Mouse (Mus musculus) liver, embryonic 12.5 days (tissue): ENCODE data around the gene Camta2. TPM values are rescaled to one million over a fixed set of nuclear protein-coding genes. Genes with fewer than 3 reads are reported as not detected.

ENCODE experiments used
- ATAC-seq: fragments of 200-750 bp; cut with Nextera tagmentation; 2 replicates; pipeline ENCODE4 v1.8.0; 2017; ENCODE audit warnings: moderate number of reproducible peaks, mild to moderate bottlenecking, moderate library complexity
- H3K27ac ChIP-seq: fragments of 300-500 bp; sonication (generic); 2 replicates; pipeline ENCODE4 v1.5.1; 2016; ENCODE audit warnings: mild to moderate bottlenecking
- H3K27me3 ChIP-seq: fragments of 300-500 bp; sonication (generic); replicated peaks from 2 replicates; pipeline ENCODE4 v1.6.1; 2016; ENCODE audit warnings: mild to moderate bottlenecking, moderate library complexity
- H3K36me3 ChIP-seq: fragments of 300-500 bp; sonication (generic); 2 replicates; pipeline ENCODE4 v1.6.1; 2016; ENCODE audit warnings: mild to moderate bottlenecking, moderate library complexity
- H3K4me1 ChIP-seq: fragments of 300-500 bp; sonication (generic); 2 replicates; pipeline ENCODE4 v1.6.1; 2016
- H3K4me2 ChIP-seq: fragments of 300-500 bp; sonication (generic); 2 replicates; pipeline ENCODE4 v1.6.1; 2016; ENCODE audit warnings: mild to moderate bottlenecking, moderate library complexity
- H3K4me3 ChIP-seq: fragments of 300-500 bp; sonication (generic); 2 replicates; pipeline ENCODE4 v1.5.1; 2016; ENCODE audit warnings: mild to moderate bottlenecking, moderate library complexity
- H3K9ac ChIP-seq: fragments of 300-500 bp; sonication (generic); 2 replicates; pipeline ENCODE4 v1.6.1; 2016; ENCODE audit warnings: mild to moderate bottlenecking, moderate library complexity
- H3K9me3 ChIP-seq: fragments of 300-500 bp; sonication (generic); replicated peaks from 2 replicates; pipeline ENCODE4 v1.6.1; 2016; ENCODE audit warnings: mild to moderate bottlenecking, moderate library complexity
- WGBS: fragments of 180-500 bp; shearing (Covaris S2); methylation state at CpG from one replicate; pipeline ENCODE4 v1.1.7; 2016; ENCODE audit not compliant: insufficient replicate concordance; 5-methylcytosine and 5-hydroxymethylcytosine counted together
- polyA plus RNA-seq: library from polyadenylated mRNA; unstranded; fragments of >200 nt; fragmentation: Nextera tagmentation; extraction: Ambion mirVana; gene quantifications from 2 replicates; pipeline ENCODE4 v1.2.1, GENCODE M21; 2016

Gene Camta2
- polyA plus RNA-seq, 1 experiment from 2014 or later = 6.1 TPM

GRCm38 (mm10) chr11:70652884-70653344 is 35.0 kb downstream of the Camta2 start:
- no peak for ATAC-seq
- H3K9me3 ChIP-seq = no peaks in the 10 kb centered on the region
- H3K4me3 ChIP-seq = peak overlapping the region; percentile 99
- H3K9ac ChIP-seq = peak overlapping the region; percentile 99
- peak overlapping the region; percentile 99 for H3K27ac ChIP-seq
- H3K4me2 ChIP-seq = peak overlapping the region; percentile 93
- H3K36me3 ChIP-seq = peaks cover 47% of the 10 kb centered on the region
- peaks cover 81% of the 10 kb centered on the region for H3K4me1 ChIP-seq
- 0 out of 2 replicates have a peak, but pooled peaks cover 9% of the 10 kb centered on the region for H3K27me3 ChIP-seq
- 20% methylated on average over 6 of the region's 6 CpGs for WGBS

GRCm38 (mm10) chr11:70652029-70652883 is 35.6 kb downstream of the Camta2 start:
- H3K4me3 ChIP-seq = peak overlapping the region; percentile 99
- 41% methylated on average over 12 of the region's 12 CpGs for WGBS
- peaks cover 76% of the 10 kb centered on the region for H3K4me1 ChIP-seq
- peak overlapping the region; percentile 93 for H3K4me2 ChIP-seq
- H3K27ac ChIP-seq = peak overlapping the region; percentile 99
- H3K9me3 ChIP-seq = no peaks in the 10 kb centered on the region
- peaks cover 47% of the 10 kb centered on the region for H3K36me3 ChIP-seq
- 0 out of 2 replicates have a peak, but pooled peaks cover 9% of the 10 kb centered on the region for H3K27me3 ChIP-seq
- peak overlapping the region; percentile 99 for H3K9ac ChIP-seq
- ATAC-seq = no peak

DNA sequence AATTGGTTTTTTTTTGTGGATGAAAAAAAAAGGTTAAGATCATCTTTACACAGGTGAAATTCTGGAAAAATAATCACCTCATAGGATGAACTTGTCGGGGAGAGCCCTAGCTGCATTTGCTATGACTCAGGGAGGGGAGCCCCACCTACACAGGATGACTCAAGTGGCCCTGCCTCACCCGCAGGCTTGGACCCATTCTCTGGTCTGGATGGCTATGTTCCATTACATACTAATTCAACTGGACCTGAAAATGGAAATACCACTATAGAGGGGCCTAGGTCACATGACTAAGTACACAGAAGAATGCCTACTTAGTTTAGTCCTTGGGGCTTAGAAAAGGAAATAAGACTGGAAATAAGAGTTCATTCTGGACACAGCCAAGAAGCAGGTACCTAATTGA is 36.5 kb downstream of the Camta2 start:
- H3K4me1 ChIP-seq = peaks cover 70% of the 10 kb centered on the region
- 41% methylated on average over 2 of the region's 2 CpGs for WGBS
- H3K9me3 ChIP-seq = no peaks in the 10 kb centered on the region
- ATAC-seq = no peak
- 0 out of 2 replicates have a peak overlapping the region, but pooled peaks have one; percentile 47 for H3K9ac ChIP-seq
- peak overlapping the region; percentile 99 for H3K27ac ChIP-seq
- 0 out of 2 replicates have a peak, but pooled peaks cover 3% of the 10 kb centered on the region for H3K27me3 ChIP-seq
- peaks cover 47% of the 10 kb centered on the region for H3K36me3 ChIP-seq
- peak overlapping the region; percentile 93 for H3K4me2 ChIP-seq
- peak overlapping the region; percentile 29 for H3K4me3 ChIP-seq

DNA sequence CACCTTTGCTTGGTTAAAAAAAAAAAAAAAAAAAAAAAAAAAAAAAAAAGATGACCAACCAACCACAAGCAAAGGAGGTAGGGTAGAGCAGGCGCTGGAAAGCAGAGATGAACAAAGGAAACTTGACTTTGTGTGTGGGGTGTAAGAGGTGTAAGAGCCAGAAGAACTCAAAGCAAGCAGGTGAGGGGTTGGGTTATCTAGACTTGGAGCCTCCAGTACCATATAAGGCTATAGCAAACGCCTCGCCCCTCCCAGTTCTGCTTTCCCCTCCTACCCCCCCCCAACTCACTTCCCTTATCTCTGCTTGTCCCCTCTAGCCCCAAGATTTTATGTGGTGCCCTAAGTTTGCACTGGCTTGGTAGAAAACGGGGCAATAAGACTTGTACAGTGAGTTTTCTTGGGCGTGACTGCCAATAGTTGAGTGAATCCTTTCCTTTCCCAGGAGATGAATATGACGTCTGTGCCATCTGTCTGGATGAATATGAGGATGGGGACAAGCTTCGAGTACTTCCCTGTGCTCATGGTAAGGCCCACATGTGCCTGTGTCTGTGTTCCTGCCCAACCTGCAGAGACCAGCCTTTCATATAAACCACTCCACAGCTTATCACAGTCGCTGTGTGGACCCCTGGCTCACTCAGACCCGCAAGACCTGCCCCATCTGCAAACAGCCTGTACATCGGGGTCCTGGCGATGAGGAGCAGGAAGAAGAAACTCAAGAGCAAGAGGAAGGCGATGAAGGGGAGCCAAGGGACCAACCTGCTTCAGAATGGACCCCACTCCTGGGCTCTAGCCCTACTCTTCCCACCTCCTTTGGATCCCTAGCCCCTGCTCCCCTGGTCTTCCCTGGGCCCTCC is 37.4 kb downstream of the Camta2 start:
- Histone ChIP-seq H3K4me2 (peak overlapping the region; percentile 93), H3K36me3 (peaks cover 49% of the 10 kb centered on the region), H3K9ac (peak overlapping the region; percentile 47), H3K4me1 (peaks cover 70% of the 10 kb centered on the region), H3K27ac (peak overlapping the region; percentile 99), H3K4me3 (peak overlapping the region; percentile 74), H3K9me3 (no peaks in the 10 kb centered on the region), H3K27me3 (no peaks in the 10 kb centered on the region)
- 40% methylated on average over 12 of the region's 12 CpGs for WGBS
- ATAC-seq = no peak

GRCm38 (mm10) chr11:70649185-70649734 is 38.6 kb downstream of the Camta2 start:
- H3K27ac ChIP-seq = peak overlapping the region; percentile 99
- peak overlapping the region; percentile 88 for H3K9ac ChIP-seq
- no peaks in the 10 kb centered on the region for H3K27me3 ChIP-seq
- H3K4me3 ChIP-seq = peak overlapping the region; percentile 74
- H3K4me1 ChIP-seq = peaks cover 78% of the 10 kb centered on the region
- H3K4me2 ChIP-seq = peak overlapping the region; percentile 93
- no peak for ATAC-seq
- peaks cover 62% of the 10 kb centered on the region for H3K36me3 ChIP-seq
- 75% methylated on average over 8 of the region's 8 CpGs for WGBS
- H3K9me3 ChIP-seq = no peaks in the 10 kb centered on the region

- peak overlapping the region; percentile 93 for H3K4me2 ChIP-seq
- WGBS = 25% methylated on average over 4 of the region's 4 CpGs
- H3K36me3 ChIP-seq = peaks cover 67% of the 10 kb centered on the region
- no peaks in the 10 kb centered on the region for H3K9me3 ChIP-seq
- H3K27ac ChIP-seq = peak overlapping the region; percentile 99
- no peaks in the 10 kb centered on the region for H3K27me3 ChIP-seq
- ATAC-seq = peak; percentile 30
- peak overlapping the region; percentile 74 for H3K4me3 ChIP-seq
- H3K4me1 ChIP-seq = peaks cover 79% of the 10 kb centered on the region
- H3K9ac ChIP-seq = peak overlapping the region; percentile 88
Measured at GRCm38 (mm10) chr11:70648512-70648911, 39.4 kb downstream of the Camta2 start.

GRCm38 (mm10) chr11:70647716-70648420 is 40.0 kb downstream of the Camta2 start:
- Histone ChIP-seq H3K27ac (peak overlapping the region; percentile 99), H3K9ac (peak overlapping the region; percentile 88), H3K4me1 (peaks cover 76% of the 10 kb centered on the region), H3K4me2 (peak overlapping the region; percentile 93), H3K36me3 (peaks cover 71% of the 10 kb centered on the region), H3K9me3 (no peaks in the 10 kb centered on the region), H3K4me3 (peak overlapping the region; percentile 74), H3K27me3 (no peaks in the 10 kb centered on the region)
- 2% methylated on average over 28 of the region's 28 CpGs for WGBS
- peak; percentile 40 for ATAC-seq

DNA sequence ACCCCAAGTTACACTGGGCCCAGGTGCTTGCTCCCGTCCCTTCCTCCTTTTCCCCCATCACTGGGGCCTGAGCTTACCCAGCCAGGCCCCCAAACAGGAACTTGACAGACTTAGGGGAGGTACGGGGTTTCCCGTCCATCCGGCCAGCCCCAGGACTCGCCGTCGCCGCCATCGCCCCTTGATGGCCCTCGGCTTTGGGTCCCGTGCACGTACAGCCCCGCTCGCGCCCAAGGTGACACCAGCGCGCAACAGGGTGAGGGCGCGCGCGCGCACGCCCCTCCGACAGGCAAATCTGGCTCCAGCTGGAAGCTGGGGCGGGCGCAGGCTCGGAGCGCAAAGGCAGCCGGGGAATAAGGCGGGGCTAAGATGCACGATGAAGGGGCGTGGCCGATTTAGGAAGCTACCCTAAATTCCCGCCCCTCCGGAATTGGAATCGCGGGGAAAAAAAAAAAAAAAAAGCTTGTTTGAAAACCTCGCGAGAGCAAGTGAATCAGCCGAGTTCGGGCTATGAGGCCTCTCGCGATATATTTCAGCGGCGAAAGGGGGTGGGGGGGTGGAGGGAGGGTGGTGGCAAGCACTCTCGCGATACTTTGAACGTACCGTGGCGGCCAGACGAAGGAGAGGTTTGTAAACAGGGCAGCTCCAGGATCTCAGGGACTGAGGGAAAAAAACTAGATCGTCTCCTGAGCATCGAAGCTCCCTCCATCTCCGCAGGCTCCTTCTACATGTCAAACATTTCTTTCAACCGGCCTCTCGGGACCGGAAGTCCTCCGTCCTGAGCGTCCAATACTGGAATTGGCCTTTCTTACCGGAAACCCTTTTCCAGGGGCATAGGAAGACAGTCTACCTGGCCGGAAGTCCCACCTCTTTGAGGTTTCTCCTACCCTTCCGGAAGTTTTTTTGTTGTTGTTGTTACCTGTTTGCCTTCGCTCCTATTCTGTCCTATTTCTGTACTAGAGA is 40.9 kb downstream of the Camta2 start, which contains the start of the genes Rnf167 and Slc25a11:
Rnf167 (plus strand) TSS at position 545 of the 960 bp plus-strand sequence.
Slc25a11 (minus strand) TSS at position 789 of the 960 bp plus-strand sequence.
- Histone ChIP-seq H3K9ac (peak within 1 kb of the TSS; percentile 88), H3K27ac (peak within 1 kb of the TSS; percentile 99), H3K36me3 (peaks cover 64% of the 10 kb centered on the region), H3K9me3 (no peaks in the 10 kb centered on the region), H3K27me3 (no peaks in the 10 kb centered on the region), H3K4me1 (peaks cover 67% of the 10 kb centered on the region), H3K4me2 (peak within 1 kb of the TSS; percentile 96), H3K4me3 (peak within 1 kb of the TSS; percentile 74)
- WGBS = under 1% methylated on average over 63 of the region's 63 CpGs
- peak; percentile 81 for ATAC-seq

GRCm38 (mm10) chr11:70646259-70646555 is 41.7 kb downstream of the Camta2 start:
- WGBS = 21% methylated on average over 3 of the region's 3 CpGs

More at GRCm38 (mm10) chr11:70646259-70646555, 41.7 kb downstream of the Camta2 start:
- Histone ChIP-seq H3K9me3 (no peaks in the 10 kb centered on the region), H3K27ac (peak overlapping the region; percentile 99), H3K9ac (peak overlapping the region; percentile 87), H3K4me2 (peak overlapping the region; percentile 96), H3K36me3 (peaks cover 56% of the 10 kb centered on the region), H3K4me3 (peak overlapping the region; percentile 74), H3K4me1 (peaks cover 64% of the 10 kb centered on the region), H3K27me3 (no peaks in the 10 kb centered on the region)
- ATAC-seq = no peak
